Mouse (Mus musculus) brain, embryonic 14.5 days (tissue): Measurements from ENCODE around the gene Klf7.

Experiments used
- CTCF ChIP-seq: fragments of 200-500 bp; IDR thresholded peaks from 2 replicates; pipeline ENCODE4 v1.5.1; 2012; ENCODE audit warnings: inconsistent platforms, mild to moderate bottlenecking, moderate library complexity, borderline replicate concordance; ENCODE audit not compliant: insufficient read depth, insufficient read length; ENCODE audit errors: extremely low read depth
- POLR2A ChIP-seq: fragments of 200-500 bp; IDR thresholded peaks from 2 replicates; pipeline ENCODE4 v1.6.1; 2012; ENCODE audit warnings: mild to moderate bottlenecking, inconsistent platforms, borderline replicate concordance; ENCODE audit not compliant: poor library complexity, insufficient read depth, insufficient read length, severe bottlenecking; ENCODE audit errors: extremely low read depth

DNA sequence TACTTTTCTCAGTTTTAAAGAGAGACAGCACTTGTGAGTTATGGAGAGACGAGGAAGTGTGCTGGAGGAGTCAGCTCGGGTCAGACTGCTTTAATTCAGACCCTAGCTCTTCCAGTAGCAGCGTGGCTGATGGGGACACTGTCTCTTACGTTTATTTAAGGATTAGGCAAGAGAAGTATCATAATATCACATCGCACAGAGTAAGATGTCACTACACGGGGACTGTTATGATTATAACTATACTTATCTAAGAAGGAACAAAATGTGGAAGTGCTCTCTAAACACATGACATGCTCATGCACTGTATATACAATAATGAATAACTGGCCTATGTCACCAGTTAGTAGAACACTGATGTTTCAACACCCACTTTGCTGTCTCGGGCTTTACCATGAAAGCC, 86.3 kb downstream of the Klf7 start:
- TF ChIP-seq CTCF (no peak), POLR2A (no peak)
